Mouse (Mus musculus) heart, embryonic 14.5 days (tissue): ENCODE data around the gene Pign. TPM values are rescaled to one million over a fixed set of nuclear protein-coding genes. Genes with fewer than 3 reads are reported as not detected.

Source experiments
- ATAC-seq: fragments of 200-750 bp; cut with Nextera tagmentation; 2 replicates; pipeline ENCODE4 v1.8.0; 2017; ENCODE audit warnings: low read depth, moderate TSS enrichment; ENCODE audit not compliant: insufficient number of reproducible peaks, insufficient read depth, low FRiP score
- H3K27ac ChIP-seq, 2 experiments: fragments of 200-500 bp in 1 of 2; fragments of 300-500 bp in 1 of 2; sonication (generic) in 1 of 2; replicated peaks in 1 of 2; 2 replicates each; pipeline ENCODE4 v1.5.1; 2012 to 2014; ENCODE audit warnings: low read depth in 2 of 2, low read length in 2 of 2, control low read depth in 1 of 2, mild to moderate bottlenecking in 1 of 2, mixed read lengths in 1 of 2; ENCODE audit not compliant: control insufficient read depth in 1 of 2, insufficient read depth in 1 of 2
- H3K27me3 ChIP-seq: fragments of 300-500 bp; sonication (generic); 2 replicates; pipeline ENCODE4 v1.6.1; 2014; ENCODE audit warnings: mild to moderate bottlenecking, low read length, control low read depth; ENCODE audit not compliant: control insufficient read depth, insufficient read depth
- H3K36me3 ChIP-seq: fragments of 300-500 bp; sonication (generic); 2 replicates; pipeline ENCODE4 v1.6.1; 2014; ENCODE audit warnings: mild to moderate bottlenecking, control low read depth, low read length, mixed read lengths; ENCODE audit not compliant: control insufficient read depth, insufficient read depth
- H3K4me1 ChIP-seq, 2 experiments: fragments of 200-500 bp in 1 of 2; fragments of 300-500 bp in 1 of 2; sonication (generic) in 1 of 2; 2 replicates each; pipeline ENCODE4 v1.6.1; 2012 to 2014; ENCODE audit warnings: low read length in 2 of 2, control low read depth in 1 of 2, mixed read lengths in 1 of 2; ENCODE audit not compliant: control insufficient read depth in 2 of 2, insufficient read depth in 2 of 2
- H3K4me2 ChIP-seq: fragments of 300-500 bp; sonication (generic); 2 replicates; pipeline ENCODE4 v1.6.1; 2014; ENCODE audit warnings: mild to moderate bottlenecking, low read length
- H3K4me3 ChIP-seq, 2 experiments: fragments of 200-500 bp in 1 of 2; fragments of 300-500 bp in 1 of 2; sonication (generic) in 1 of 2; 2 replicates each; pipeline ENCODE4 v1.5.1; 2012 to 2014; ENCODE audit warnings: low read length in 2 of 2, mild to moderate bottlenecking in 2 of 2, control low read depth in 1 of 2, low read depth in 1 of 2, moderate library complexity in 1 of 2; ENCODE audit not compliant: control insufficient read depth in 1 of 2, insufficient read depth in 1 of 2
- H3K9ac ChIP-seq: fragments of 300-500 bp; sonication (generic); 2 replicates; pipeline ENCODE4 v1.6.1; 2014; ENCODE audit warnings: mild to moderate bottlenecking, low read length
- H3K9me3 ChIP-seq: fragments of 300-500 bp; sonication (generic); 2 replicates; pipeline ENCODE4 v1.6.1; 2016; ENCODE audit warnings: low read length, control low read depth; ENCODE audit not compliant: control insufficient read depth
- WGBS: fragments of 180-500 bp; shearing (Covaris S2); extraction: QIAGEN DNeasy Blood & Tissue Kit; methylation state at CpG from one replicate; pipeline ENCODE4 v1.1.7; 2014; 5-methylcytosine and 5-hydroxymethylcytosine counted together
- polyA plus RNA-seq: library from polyadenylated mRNA; unstranded; fragments of >200 nt; fragmentation: Nextera tagmentation; extraction: Ambion mirVana; gene quantifications from 2 replicates; pipeline ENCODE4 v1.2.1, GENCODE M21; 2014

The Pign gene
- polyA plus RNA-seq, 1 experiment from 2014 or later, result 15.6 TPM

DNA sequence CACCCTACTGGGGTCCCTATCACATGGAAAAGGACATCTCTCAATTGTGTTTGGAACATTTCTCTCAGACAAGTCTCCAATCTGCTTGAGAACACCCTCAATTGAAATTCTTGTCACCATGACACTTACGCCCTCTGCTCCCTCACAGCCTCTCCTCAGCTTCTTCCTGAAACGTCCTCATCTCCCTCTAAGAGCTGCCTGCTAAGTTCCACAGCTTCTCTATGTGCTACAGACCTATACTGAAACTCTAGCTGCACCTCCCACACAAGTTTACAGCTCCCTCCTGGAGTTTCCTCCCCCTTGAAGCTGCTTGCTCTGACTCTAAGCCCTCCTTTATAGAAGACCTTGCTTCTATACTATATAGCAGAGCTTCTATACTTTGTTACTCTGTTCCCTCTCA is 139.7 kb downstream of the Pign start:
- Histone ChIP-seq H3K4me3 (no peak overlapping the region), H3K4me2 (no peak overlapping the region), H3K9ac (no peak overlapping the region), H3K27ac (no peak overlapping the region), H3K4me1 (no peaks in the 10 kb centered on the region), H3K27me3 (no peaks in the 10 kb centered on the region), H3K36me3 (peaks cover 20% of the 10 kb centered on the region), H3K9me3 (no peaks in the 10 kb centered on the region)
- ATAC-seq, result no peak
- WGBS, result 59% methylated on average over 2 of the region's 2 CpGs

DNA sequence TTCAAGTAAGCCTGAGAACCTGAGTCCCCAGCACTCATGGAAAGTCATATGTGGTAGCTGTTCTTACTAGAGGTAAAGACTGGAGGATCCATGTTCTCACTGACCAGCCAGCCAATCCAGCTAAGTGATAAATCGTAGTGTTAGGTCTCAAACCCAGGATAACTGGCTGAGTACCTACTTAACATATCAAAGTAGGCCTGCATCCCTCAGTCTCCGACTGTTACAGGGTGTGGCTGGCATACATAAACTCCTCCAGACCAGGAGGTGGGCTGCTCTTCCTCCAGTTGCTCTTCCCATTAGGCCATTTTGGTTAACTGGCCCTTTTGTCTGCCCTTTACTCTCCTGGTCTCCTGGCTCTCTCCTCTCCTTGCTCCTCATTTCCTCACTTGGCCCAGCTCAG is 141.2 kb downstream of the Pign start:
- Histone ChIP-seq H3K36me3 (peaks cover 20% of the 10 kb centered on the region), H3K4me3 (no peak overlapping the region), H3K27me3 (no peaks in the 10 kb centered on the region), H3K9ac (no peak overlapping the region), H3K4me1 (no peaks in the 10 kb centered on the region), H3K27ac (no peak overlapping the region), H3K9me3 (no peaks in the 10 kb centered on the region), H3K4me2 (no peak overlapping the region)
- no peak for ATAC-seq
- WGBS, result 68% methylated on average over 2 of the region's 2 CpGs

DNA sequence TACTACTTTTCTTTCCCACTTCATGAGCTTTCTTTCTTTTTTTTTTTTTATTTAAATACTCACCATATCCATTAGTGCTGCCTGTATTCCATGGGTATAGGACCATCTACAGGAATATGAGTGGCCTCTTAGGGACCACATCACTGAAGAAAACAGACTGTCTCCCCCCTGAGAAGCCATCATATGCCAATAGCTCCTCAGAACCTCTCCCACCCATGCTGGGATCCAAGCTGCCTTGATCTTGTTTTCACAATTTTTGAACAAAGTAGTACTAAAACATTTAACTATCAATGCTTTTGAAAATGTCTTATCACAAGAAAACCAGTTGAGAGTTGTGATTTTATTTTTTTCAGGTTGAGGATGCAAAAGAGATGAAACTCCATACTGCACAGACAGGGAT is 145.4 kb downstream of the Pign start:
- no peak overlapping the region for H3K4me3 ChIP-seq
- no peaks in the 10 kb centered on the region for H3K9me3 ChIP-seq
- no peak for ATAC-seq
- no peaks in the 10 kb centered on the region for H3K4me1 ChIP-seq
- H3K27ac ChIP-seq, result no peak overlapping the region
- no peak overlapping the region for H3K9ac ChIP-seq
- H3K4me2 ChIP-seq, result no peak overlapping the region
- H3K36me3 ChIP-seq, result peaks cover 20% of the 10 kb centered on the region
- H3K27me3 ChIP-seq, result no peaks in the 10 kb centered on the region

DNA sequence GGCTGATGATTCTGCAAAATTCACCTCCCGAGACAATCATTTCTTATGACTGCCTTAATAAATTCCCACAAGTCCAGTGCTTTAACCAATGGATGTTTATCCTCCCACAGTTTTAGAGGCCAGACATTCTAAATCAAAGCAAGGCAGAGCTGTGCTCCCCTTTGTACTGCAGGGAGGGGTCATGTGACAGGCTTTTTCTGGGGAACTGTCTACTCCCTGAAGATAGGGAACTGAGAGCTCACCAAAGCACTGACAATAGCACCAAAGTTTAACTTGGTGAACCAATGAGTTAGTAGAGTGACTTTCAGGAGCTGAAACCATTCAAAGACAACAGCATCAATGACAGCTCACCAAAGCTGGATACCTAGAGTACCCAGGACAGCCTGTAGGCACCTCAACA is 156.4 kb downstream of the Pign start:
- Histone ChIP-seq H3K9ac (no peak overlapping the region), H3K27ac (no peak overlapping the region), H3K4me3 (no peak overlapping the region), H3K4me1 (no peaks in the 10 kb centered on the region), H3K27me3 (no peaks in the 10 kb centered on the region), H3K36me3 (no peaks in the 10 kb centered on the region), H3K9me3 (no peaks in the 10 kb centered on the region), H3K4me2 (no peak overlapping the region)
- no peak for ATAC-seq
- 89% methylated on average over 1 of the region's 1 CpGs for WGBS

DNA sequence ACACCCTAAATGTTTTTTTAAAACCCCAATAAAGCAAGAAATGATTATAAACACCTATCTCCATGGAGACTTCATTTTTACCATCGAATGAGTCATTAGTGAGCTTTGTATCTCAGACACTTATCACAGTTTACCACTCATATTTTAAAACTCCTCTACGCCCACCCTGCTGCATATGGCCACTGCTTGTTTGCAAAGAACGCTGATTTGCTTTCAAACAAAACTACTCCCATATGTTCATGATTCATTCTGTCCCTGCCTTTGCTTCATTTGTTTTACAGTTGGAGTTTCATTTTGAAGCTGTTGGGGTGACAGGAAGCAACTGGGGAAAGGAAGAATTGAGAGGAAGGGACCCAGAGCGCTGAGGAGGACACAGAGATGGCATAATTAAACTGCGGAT is 170.9 kb downstream of the Pign start:
- H3K9ac ChIP-seq, result no peak overlapping the region
- H3K27me3 ChIP-seq, result no peaks in the 10 kb centered on the region
- no peaks in the 10 kb centered on the region for H3K9me3 ChIP-seq
- H3K4me3 ChIP-seq, result no peak overlapping the region
- no peak overlapping the region for H3K27ac ChIP-seq
- ATAC-seq, result no peak
- H3K36me3 ChIP-seq, result no peaks in the 10 kb centered on the region
- 87% methylated on average over 5 of the region's 5 CpGs for WGBS
- H3K4me1 ChIP-seq, result no peaks in the 10 kb centered on the region
- H3K4me2 ChIP-seq, result no peak overlapping the region

DNA sequence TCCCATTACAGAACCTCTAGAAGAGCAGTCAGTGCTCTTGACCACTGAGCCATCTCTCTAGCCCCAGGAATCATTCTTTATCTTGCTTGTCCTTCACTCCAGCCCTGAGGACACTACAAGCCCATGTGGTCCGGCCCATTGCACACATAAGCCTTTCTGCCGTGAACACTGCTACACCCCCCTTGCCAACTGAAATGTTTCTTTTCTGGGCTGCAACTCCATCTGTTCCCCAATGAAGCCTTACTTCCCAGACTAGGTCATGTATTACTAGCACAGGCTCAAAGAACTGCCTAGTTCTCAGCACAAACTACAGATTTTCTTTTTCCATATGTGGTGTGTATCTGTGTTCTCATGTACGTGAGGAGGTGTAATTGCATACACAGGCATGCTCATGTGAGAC is 174.0 kb downstream of the Pign start:
- H3K9ac ChIP-seq, result no peak overlapping the region
- no peaks in the 10 kb centered on the region for H3K9me3 ChIP-seq
- no peak overlapping the region for H3K4me2 ChIP-seq
- ATAC-seq, result no peak
- no peak overlapping the region for H3K27ac ChIP-seq
- no peaks in the 10 kb centered on the region for H3K4me1 ChIP-seq
- H3K4me3 ChIP-seq, result no peak overlapping the region
- no peaks in the 10 kb centered on the region for H3K27me3 ChIP-seq
- 70% methylated on average over 3 of the region's 3 CpGs for WGBS
- H3K36me3 ChIP-seq, result no peaks in the 10 kb centered on the region

DNA sequence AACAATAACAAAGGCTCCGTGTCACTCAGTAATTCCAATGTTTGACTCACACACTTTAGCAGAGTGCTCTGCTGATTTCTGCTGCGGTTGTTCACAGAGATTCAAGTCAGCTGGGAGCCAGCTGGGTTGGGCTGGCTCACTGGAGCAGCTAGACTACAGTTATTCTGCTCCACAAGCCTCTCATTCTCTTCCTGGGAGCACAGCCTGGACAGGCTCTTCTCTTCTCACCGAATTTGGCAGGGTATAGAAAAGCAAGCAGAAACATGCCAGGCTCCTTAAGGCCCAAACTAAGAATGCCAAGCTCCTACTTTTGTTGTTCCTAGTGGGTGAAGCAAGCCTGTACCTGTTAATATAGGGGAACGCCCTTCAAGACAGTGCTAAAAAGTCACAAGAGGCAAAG is 176.4 kb downstream of the Pign start:
- no peak for ATAC-seq
- Histone ChIP-seq H3K4me2 (no peak overlapping the region), H3K4me1 (no peaks in the 10 kb centered on the region), H3K9ac (no peak overlapping the region), H3K4me3 (no peak overlapping the region), H3K9me3 (no peaks in the 10 kb centered on the region), H3K27me3 (no peaks in the 10 kb centered on the region), H3K36me3 (no peaks in the 10 kb centered on the region), H3K27ac (no peak overlapping the region)
- 66% methylated on average over 4 of the region's 4 CpGs for WGBS
